Mouse (Mus musculus): Measurements from ENCODE around the gene Akap13.
"Not testable (repeated sequence)": the region's sequence is repeated elsewhere in the genome, so short reads cannot be mapped to it uniquely, and the experiment has no call there.

The Akap13 gene

GRCm38 (mm10) chr7:75733166-75733565 is 277.8 kb downstream of the Akap13 start:
- no peak for DNase-seq

DNA sequence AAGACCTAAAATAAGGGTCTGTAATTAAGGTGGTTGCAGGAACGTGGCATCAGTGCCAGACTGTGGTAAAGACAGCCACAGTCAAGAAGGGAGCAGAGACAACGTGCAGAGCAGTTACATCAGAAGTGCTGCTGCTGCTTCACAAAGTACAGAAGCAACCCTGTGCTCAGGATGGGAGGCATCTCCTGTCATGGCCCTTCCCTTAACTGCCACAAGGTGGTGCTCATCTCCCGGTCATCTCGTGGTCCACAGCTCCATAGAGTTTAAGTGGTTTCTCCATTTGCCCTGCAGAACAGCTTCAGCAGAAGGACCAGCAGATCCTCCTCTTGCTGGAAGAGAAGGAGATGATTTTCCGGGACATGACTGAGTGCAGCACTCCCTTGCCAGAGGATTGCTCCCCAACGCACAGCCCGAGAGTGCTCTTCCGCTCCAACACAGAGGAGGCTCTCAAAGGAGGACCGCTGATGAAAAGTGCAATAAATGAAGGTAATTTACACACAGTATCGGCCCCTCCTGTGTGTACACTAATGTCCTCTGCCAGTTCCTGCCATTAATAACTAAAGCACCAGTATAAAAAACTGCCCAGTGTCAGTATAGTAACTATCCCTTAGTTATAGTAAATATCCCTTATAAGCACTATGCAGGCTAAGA is 283.9 kb downstream of the Akap13 start:
- peak; percentile 25 for DNase-seq

DNA sequence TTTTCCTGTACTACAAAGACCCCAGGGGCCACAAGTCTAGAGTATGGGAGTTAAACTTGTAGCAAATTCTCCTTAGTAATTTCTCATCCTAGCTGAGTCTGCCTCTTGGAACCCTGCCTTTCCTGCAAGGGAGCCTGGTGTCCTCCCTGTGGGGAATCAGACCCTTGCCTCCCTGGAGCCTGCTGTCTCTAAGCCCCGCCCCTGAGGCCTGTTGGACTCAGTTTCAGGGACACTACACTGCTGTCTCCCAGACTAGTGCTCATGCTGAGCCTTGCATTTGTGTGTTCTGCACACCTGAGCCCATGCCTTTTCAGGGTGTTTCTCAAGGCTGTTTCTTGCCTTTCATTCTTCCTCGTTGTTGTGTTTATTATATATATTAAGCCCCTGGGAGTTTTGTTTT is 289.2 kb downstream of the Akap13 start:
- DNase-seq = no peak

GRCm38 (mm10) chr7:75744978-75745638 is 289.8 kb downstream of the Akap13 start:
- no peak for DNase-seq

GRCm38 (mm10) chr7:75745969-75746368 is 290.6 kb downstream of the Akap13 start:
- not testable (repeated sequence) for DNase-seq

DNA sequence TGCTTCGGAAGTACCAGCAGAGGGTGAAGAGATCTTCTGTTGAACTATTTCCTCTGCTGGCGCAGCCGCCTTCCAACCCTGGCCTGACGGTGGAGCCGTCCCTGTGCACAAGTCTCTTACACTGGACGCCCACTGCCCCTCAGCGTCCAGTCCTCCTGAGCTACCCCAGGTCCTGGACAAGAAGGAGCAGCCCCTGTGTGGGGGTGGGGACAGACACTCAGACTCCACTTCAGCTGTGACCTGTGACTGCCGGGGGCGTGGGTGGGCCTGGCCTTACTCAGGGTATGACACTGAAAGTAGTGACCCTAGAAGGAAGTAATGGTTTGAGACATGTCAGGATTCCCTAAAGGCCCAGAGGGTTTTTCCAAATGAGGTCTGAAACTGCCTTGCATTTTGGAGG is 295.2 kb downstream of the Akap13 start:
- no peak for DNase-seq

DNA sequence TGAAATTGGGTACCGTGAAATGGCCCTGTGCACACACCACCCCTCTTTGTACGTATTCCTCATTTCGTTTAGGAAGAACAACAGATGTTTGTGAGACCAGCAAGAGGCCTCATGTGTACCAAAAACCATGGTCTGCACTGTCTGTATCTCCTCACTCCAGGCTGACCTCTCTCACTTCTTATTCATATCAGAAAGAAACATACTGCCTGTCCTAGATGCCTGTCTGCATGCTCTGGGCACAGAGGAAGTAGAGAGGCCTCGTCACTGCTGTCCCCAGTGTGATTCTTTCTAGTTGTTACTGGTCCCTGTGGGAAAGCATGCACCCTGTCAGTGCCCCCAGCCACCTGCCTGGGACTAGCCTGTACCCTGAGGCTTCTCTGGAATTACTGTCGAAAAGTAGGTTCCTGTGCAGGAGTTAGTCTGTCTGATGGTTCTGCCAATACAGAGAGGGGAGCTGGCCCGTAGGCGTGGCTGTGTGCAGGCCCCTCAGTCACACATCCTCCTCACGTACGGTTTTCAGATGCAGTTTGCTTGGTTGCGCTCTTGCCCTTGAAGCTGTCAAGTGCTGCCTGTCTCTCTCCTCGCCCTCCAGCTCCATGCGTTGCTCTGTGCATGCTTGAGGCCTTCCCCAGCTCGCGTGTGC is 295.9 kb downstream of the Akap13 start:
- no peak for DNase-seq

- DNase-seq = no peak
Measured at GRCm38 (mm10) chr7:75752442-75753191, 297.3 kb downstream of the Akap13 start.

- DNase-seq = no peak
Measured at GRCm38 (mm10) chr7:75753192-75753783, 298.0 kb downstream of the Akap13 start.

GRCm38 (mm10) chr7:75754587-75755499 is 299.5 kb downstream of the Akap13 start:
- DNase-seq = no peak

- DNase-seq = no peak
Measured at GRCm38 (mm10) chr7:75755861-75756449, 300.6 kb downstream of the Akap13 start.

- no peak for DNase-seq
Measured at GRCm38 (mm10) chr7:75759992-75760514, 304.7 kb downstream of the Akap13 start.

DNA sequence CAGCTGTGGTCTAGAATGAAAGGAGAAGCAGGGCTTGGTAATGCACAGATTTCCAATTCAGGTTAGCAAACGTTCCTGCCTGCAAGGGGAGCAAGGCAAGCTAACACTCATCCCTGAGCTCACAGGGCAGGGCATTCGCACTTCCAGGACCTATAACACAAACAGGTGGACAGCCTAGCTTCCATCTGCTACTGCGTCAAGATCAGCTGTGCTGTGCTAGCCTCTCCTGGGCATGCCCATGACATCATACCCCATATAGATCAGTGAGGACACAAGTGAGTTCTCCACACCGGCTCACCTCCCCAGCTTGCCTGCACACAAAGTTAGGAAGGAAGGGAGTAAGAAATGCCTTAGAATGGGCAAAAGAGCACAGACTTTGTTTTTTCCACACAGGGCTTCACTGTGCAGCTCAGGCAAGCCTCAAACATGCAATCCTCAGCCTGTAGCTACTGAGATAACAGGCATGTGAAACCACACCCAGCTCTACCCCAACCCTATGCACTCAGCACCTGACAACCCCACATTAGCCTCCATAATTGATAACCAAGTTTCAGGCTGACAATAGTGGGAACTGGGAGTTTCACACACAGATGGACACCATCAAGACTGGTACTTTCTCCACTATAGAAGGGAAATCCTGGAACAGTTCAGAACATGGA is 305.5 kb downstream of the Akap13 start:
- not testable (repeated sequence) for DNase-seq

DNA sequence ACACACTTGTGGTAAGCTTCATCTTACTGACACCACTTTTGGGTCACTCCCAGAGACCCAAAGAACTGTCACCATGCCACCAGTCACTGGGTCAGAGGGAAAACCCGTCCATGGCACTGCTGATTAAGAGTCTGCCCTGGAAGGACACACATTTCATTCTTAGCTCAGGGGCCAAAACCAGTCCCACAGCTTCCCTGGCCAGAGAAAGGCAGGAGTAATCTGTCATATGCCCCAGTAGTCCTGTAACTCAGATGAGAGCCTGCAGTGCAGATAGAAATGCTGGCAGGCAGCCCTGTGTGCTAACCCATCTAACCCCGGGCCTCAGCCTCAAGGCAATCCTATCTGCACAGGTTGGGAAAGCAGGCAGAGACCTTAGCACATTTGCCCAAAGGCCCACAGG is 306.9 kb downstream of the Akap13 start:
- DNase-seq = not testable (repeated sequence)

DNA sequence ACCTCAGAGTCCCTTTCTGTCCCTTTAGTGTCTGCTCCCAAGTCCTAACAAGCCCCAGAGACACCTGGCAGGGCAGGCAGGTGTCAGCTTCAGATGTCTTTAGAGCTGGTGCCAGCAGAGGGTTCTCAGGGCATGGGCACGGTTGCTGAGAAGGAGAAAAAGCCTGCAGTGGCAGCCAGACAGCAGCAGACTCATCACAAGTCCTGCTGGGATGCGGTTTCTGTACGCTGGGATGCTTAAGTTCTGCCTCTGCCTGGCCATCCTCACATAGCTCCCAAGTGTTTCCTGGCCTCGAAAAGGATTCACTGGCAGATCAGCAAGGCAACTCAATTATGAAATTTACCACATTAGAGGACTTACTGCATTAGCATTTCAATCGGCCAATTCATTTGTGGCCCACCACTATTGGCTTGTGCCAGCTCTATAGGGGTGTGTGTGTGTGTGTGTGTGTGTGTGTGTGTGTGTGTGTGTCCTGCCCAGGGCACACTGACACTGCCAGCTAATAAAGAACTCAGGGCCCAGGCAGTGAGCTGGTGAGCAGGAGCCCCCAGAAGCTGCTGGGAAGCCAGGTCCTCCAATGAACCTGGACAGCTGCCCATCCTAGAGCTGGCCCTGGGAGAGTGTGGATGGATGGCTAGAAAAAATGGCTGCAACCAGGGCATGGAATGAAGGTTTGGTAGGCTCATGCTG is 311.9 kb downstream of the Akap13 start:
- DNase-seq = not testable (repeated sequence)

GRCm38 (mm10) chr7:75768169-75768568 is 312.8 kb downstream of the Akap13 start:
- no peak for DNase-seq

GRCm38 (mm10) chr7:75769909-75770308 is 314.6 kb downstream of the Akap13 start:
- no peak for DNase-seq

DNA sequence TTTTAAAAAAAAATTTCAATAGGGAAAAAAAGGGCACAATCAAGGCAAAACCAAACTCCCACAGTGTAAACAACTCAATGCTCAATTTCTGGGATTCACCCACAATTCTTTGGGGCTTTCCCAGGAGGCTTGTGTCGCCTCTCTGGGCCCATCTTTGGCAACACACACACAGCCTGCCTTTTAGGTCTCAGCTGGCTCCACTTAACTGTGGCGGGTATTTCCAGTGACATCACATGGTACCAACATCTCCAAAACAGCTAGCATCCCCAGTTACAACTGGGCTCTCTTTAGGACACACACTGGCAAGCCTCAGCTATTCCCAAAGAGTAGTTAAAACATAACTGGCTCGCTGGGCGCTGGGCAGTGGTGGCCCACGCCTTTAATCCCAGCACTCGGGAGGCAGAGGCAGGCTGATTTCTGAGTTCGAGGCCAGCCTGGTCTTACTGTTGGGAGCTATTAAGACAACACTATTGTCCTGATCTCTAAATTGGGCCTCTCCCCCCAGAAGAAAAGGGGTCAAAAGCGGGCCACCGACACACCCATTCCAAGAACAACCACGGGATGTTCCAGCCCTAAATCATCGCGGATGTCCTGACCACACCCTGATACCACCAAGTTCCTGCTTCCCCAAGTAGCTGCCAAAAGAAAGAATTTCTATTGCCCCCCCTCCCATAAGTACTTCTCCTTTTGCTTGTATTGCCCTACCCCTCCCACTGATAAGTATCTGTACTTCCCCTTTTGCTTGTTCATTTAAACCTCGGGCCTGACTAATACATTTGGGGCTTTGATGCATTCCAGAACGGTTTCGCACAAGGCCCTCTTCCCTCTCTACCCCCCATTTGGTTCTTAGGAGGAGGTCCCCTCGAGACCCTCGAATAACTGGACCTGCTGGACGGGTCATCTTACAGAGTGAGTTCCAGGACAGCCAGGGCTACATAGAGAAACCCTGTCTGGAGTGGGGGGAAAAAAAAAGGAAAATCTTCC is 319.1 kb downstream of the Akap13 start:
- not testable (repeated sequence) for DNase-seq

GRCm38 (mm10) chr7:75778053-75778452 is 322.7 kb downstream of the Akap13 start:
- DNase-seq = no peak

Measured in cerebellum, adult 8-10 months (tissue).